Mouse (Mus musculus): Measurements from ENCODE around the gene H2al1h. TPM values are rescaled to one million over a fixed set of nuclear protein-coding genes. Genes with fewer than 3 reads are reported as not detected.
"Not testable (repeated sequence)": the region's sequence is repeated elsewhere in the genome, so short reads cannot be mapped to it uniquely, and the experiment has no call there.

H2al1h gene
- not detected in 2 replicates for polyA plus RNA-seq (2012; ENCODE audit: insufficient read depth, insufficient read length, missing spikeins)

GRCm38 (mm10) chrX:11321192-11321591 lies at the start of gene H2al1h:
Gene H2al1h, plus strand, starts transcription at chrX:11321492.
- not testable (repeated sequence) for H3K4me3 ChIP-seq (ENCODE audit: insufficient read depth, low read length); H3K4me1 ChIP-seq (ENCODE audit: control insufficient read depth, insufficient read depth, low read length)

GRCm38 (mm10) chrX:11273190-11273589 lies 48.1 kb upstream of the H2al1h start:
- TF ChIP-seq POLR2A (IDR thresholded peaks at IDR 0.05; ENCODE audit: borderline replicate concordance, low read depth, low read length): no peak
- no peak for TF ChIP-seq CTCF (IDR thresholded peaks at IDR 0.05; ENCODE audit: low read depth, low read length)
- H3K27ac ChIP-seq (ENCODE audit: insufficient read depth, low read depth, low read length): no peak overlapping the region
- H3K4me3 ChIP-seq (ENCODE audit: insufficient read depth, low read length): no peak overlapping the region

More at GRCm38 (mm10) chrX:11321192-11321591, at the start of gene H2al1h:
- H3K27ac ChIP-seq (ENCODE audit: insufficient read depth, low read depth, low read length): not testable (repeated sequence)

GRCm38 (mm10) chrX:11277083-11277482 lies 44.2 kb upstream of the H2al1h start:
- H3K27ac ChIP-seq (ENCODE audit: insufficient read depth, low read depth, low read length): no peak overlapping the region
- H3K4me1 ChIP-seq (ENCODE audit: control insufficient read depth, insufficient read depth, low read length): no peaks in the 10 kb centered on the region
- no peak overlapping the region for H3K4me3 ChIP-seq (ENCODE audit: insufficient read depth, low read length)
- no peak for TF ChIP-seq CTCF (IDR thresholded peaks at IDR 0.05; ENCODE audit: low read depth, low read length)

More at GRCm38 (mm10) chrX:11273190-11273589, 48.1 kb upstream of the H2al1h start:
- no peaks in the 10 kb centered on the region for H3K4me1 ChIP-seq (ENCODE audit: control insufficient read depth, insufficient read depth, low read length)

DNA sequence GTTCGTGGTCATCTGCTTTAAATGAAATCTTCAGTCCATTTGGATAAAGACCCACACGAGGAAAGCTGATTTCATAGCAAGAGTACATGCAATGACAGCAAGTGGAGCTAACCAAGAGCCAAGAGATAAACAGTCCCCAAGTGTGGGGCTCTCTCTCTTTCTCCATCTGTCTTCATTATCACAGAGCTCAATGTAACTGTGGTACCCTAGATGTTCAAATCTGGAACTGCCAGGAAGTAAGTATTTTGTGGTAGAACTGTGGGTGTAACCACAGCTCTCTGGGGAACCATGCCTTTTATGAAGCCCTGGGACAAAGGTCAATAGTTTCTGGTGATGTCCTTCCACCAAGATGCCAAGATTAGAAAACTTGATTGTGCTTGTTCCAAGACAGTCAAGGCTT lies 40.6 kb upstream of the H2al1h start:
- H3K27ac ChIP-seq (ENCODE audit: insufficient read depth, low read depth, low read length): no peak overlapping the region
- TF ChIP-seq POLR2A (IDR thresholded peaks at IDR 0.05; ENCODE audit: borderline replicate concordance, low read depth, low read length): no peak
- no peaks in the 10 kb centered on the region for H3K4me1 ChIP-seq (ENCODE audit: control insufficient read depth, insufficient read depth, low read length)
- no peak overlapping the region for H3K4me3 ChIP-seq (ENCODE audit: insufficient read depth, low read length)

DNA sequence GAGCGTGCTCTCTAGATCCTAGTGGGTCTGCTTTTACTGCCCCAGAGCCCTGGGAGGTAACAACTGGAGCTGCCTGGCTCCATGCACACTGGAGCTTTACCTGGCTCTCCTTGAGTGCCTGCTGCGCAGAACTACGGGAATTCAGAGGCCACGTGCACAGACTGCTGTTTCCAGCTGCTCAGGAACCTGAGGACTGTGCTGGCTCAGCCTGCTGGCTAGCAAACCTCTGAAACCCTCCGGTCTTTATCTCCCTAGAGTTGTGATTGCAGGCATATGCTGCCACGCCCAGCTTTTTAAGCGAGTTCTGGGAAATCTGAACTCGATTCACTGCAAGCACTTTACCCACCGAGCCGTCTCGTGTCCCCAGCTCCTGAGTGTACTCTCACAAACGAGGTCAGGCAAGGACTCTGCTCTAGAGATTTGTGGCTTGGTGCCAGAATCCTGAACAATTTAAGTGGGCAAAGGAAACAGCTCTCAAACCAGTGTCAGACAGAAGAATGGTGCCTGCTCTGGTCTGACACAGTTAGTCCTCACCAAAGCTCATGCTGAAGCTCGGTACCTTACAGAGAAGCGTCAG lies 32.9 kb upstream of the H2al1h start:
- Histone ChIP-seq H3K4me3 (ENCODE audit: insufficient read depth, low read length) (no peak overlapping the region), H3K4me1 (ENCODE audit: control insufficient read depth, insufficient read depth, low read length) (no peaks in the 10 kb centered on the region), H3K27ac (ENCODE audit: insufficient read depth, low read depth, low read length) (no peak overlapping the region)
- TF ChIP-seq POLR2A (IDR thresholded peaks at IDR 0.05; ENCODE audit: borderline replicate concordance, low read depth, low read length): no peak
- TF ChIP-seq CTCF (IDR thresholded peaks at IDR 0.05; ENCODE audit: low read depth, low read length): no peak

- Histone ChIP-seq H3K4me3 (ENCODE audit: insufficient read depth, low read length) (no peak overlapping the region), H3K4me1 (ENCODE audit: control insufficient read depth, insufficient read depth, low read length) (no peaks in the 10 kb centered on the region), H3K27ac (ENCODE audit: insufficient read depth, low read depth, low read length) (no peak overlapping the region)
- TF ChIP-seq CTCF (IDR thresholded peaks at IDR 0.05; ENCODE audit: low read depth, low read length) (no peak), POLR2A (IDR thresholded peaks at IDR 0.05; ENCODE audit: borderline replicate concordance, low read depth, low read length) (no peak)
These were observed 32.0 kb upstream of the H2al1h start for GRCm38 (mm10) chrX:11289244-11289643.

DNA sequence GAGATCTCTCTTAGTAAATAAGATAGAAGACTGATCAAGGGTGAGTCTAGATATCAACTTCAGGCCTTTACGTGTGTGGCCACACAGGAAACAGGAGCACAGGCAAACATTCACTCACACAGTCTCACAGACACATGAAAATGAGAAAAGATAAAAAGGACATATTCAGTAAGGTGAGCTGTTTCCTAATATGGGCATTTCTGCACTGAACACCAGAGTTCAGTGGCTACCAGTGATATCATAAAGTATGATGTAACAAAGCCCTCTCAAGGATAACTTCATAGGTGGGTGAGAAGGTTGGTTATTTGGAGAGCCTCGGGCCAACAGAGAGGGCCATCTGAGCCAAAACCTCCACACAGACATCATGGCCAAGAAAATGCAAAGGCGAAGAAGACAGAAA lies 22.3 kb upstream of the H2al1h start, which contains the start of gene H2al1a:
Gene H2al1a, plus strand, starts transcription at position 301 of the 400 bp plus-strand sequence.
- H3K4me3 ChIP-seq (ENCODE audit: insufficient read depth, low read length); H3K4me1 ChIP-seq (ENCODE audit: control insufficient read depth, insufficient read depth, low read length); H3K27ac ChIP-seq (ENCODE audit: insufficient read depth, low read depth, low read length): not testable (repeated sequence)

DNA sequence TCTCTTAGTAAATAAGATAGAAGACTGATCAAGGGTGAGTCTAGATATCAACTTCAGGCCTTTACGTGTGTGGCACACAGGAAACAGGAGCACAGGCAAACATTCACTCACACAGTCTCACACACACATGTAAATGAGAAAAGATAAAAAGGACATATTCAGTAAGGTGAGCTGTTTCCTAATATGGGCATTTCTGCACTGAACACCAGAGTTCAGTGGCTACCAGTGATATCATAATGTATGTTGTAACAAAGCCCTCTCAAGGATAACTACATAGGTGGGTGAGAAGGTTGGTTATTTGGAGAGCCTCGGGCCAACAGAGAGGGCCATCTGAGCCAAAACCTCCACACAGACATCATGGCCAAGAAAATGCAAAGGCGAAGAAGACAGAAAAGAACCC lies 19.2 kb upstream of the H2al1h start, which contains the start of gene H2al1b:
Gene H2al1b, plus strand, starts transcription at position 301 of the 400 bp plus-strand sequence.
- H3K4me1 ChIP-seq (ENCODE audit: control insufficient read depth, insufficient read depth, low read length); H3K4me3 ChIP-seq (ENCODE audit: insufficient read depth, low read length); H3K27ac ChIP-seq (ENCODE audit: insufficient read depth, low read depth, low read length): not testable (repeated sequence)

DNA sequence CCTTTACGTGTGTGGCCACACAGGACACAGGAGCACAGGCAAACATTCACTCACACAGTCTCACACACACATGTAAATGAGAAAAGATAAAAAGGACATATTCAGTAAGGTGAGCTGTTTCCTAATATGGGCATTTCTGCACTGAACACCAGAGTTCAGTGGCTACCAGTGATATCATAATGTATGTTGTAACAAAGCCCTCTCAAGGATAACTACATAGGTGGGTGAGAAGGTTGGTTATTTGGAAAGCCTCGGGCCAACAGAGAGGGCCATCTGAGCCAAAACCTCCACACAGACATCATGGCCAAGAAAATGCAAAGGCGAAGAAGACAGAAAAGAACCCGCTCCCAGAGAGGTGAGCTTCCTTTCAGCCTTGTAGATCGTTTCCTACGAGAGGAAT lies 15.9 kb upstream of the H2al1h start, which contains the start of gene H2al1c:
Gene H2al1c, plus strand, starts transcription at position 301 of the 400 bp plus-strand sequence.
- not testable (repeated sequence) for H3K27ac ChIP-seq (ENCODE audit: insufficient read depth, low read depth, low read length); H3K4me1 ChIP-seq (ENCODE audit: control insufficient read depth, insufficient read depth, low read length); H3K4me3 ChIP-seq (ENCODE audit: insufficient read depth, low read length)

DNA sequence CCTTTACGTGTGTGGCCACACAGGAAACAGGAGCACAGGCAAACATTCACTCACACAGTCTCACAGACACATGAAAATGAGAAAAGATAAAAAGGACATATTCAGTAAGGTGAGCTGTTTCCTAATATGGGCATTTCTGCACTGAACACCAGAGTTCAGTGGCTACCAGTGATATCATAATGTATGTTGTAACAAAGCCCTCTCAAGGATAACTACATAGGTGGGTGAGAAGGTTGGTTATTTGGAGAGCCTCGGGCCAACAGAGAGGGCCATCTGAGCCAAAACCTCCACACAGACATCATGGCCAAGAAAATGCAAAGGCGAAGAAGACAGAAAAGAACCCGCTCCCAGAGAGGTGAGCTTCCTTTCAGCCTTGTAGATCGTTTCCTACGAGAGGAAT lies 12.8 kb upstream of the H2al1h start, which contains the start of gene H2al1d:
Gene H2al1d, plus strand, starts transcription at position 301 of the 400 bp plus-strand sequence.
- H3K4me1 ChIP-seq (ENCODE audit: control insufficient read depth, insufficient read depth, low read length); H3K27ac ChIP-seq (ENCODE audit: insufficient read depth, low read depth, low read length); H3K4me3 ChIP-seq (ENCODE audit: insufficient read depth, low read length): not testable (repeated sequence)

DNA sequence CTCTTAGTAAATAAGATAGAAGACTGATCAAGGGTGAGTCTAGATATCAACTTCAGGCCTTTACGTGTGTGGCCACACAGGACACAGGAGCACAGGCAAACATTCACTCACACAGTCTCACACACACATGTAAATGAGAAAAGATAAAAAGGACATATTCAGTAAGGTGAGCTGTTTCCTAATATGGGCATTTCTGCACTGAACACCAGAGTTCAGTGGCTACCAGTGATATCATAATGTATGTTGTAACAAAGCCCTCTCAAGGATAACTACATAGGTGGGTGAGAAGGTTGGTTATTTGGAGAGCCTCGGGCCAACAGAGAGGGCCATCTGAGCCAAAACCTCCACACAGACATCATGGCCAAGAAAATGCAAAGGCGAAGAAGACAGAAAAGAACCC lies 9.7 kb upstream of the H2al1h start, which contains the start of gene H2al1e:
Gene H2al1e, plus strand, starts transcription at position 301 of the 400 bp plus-strand sequence.
- H3K27ac ChIP-seq (ENCODE audit: insufficient read depth, low read depth, low read length); H3K4me1 ChIP-seq (ENCODE audit: control insufficient read depth, insufficient read depth, low read length); H3K4me3 ChIP-seq (ENCODE audit: insufficient read depth, low read length): not testable (repeated sequence)

GRCm38 (mm10) chrX:11314858-11315257 lies 6.4 kb upstream of the H2al1h start, which contains the start of gene H2al1f:
Gene H2al1f, plus strand, starts transcription at chrX:11315158.
- not testable (repeated sequence) for H3K27ac ChIP-seq (ENCODE audit: insufficient read depth, low read depth, low read length); H3K4me3 ChIP-seq (ENCODE audit: insufficient read depth, low read length); H3K4me1 ChIP-seq (ENCODE audit: control insufficient read depth, insufficient read depth, low read length)

DNA sequence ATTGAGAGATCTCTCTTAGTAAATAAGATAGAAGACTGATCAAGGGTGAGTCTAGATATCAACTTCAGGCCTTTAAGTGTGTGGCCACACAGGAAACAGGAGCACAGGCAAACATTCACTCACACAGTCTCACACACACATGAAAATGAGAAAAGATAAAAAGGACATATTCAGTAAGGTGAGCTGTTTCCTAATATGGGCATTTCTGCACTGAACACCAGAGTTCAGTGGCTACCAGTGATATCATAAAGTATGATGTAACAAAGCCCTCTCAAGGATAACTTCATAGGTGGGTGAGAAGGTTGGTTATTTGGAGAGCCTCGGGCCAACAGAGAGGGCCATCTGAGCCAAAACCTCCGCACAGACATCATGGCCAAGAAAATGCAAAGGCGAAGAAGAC lies 3.3 kb upstream of the H2al1h start, which contains the start of gene H2al1g:
Gene H2al1g, plus strand, starts transcription at position 301 of the 400 bp plus-strand sequence.
- H3K27ac ChIP-seq (ENCODE audit: insufficient read depth, low read depth, low read length); H3K4me3 ChIP-seq (ENCODE audit: insufficient read depth, low read length); H3K4me1 ChIP-seq (ENCODE audit: control insufficient read depth, insufficient read depth, low read length): not testable (repeated sequence)

GRCm38 (mm10) chrX:11324359-11324758 lies 3.1 kb downstream of the H2al1h start, which contains the start of gene H2al1i:
Gene H2al1i, plus strand, starts transcription at chrX:11324659.
- not testable (repeated sequence) for H3K27ac ChIP-seq (ENCODE audit: insufficient read depth, low read depth, low read length); H3K4me1 ChIP-seq (ENCODE audit: control insufficient read depth, insufficient read depth, low read length); H3K4me3 ChIP-seq (ENCODE audit: insufficient read depth, low read length)

- not testable (repeated sequence) for H3K27ac ChIP-seq (ENCODE audit: insufficient read depth, low read depth, low read length); H3K4me3 ChIP-seq (ENCODE audit: insufficient read depth, low read length); H3K4me1 ChIP-seq (ENCODE audit: control insufficient read depth, insufficient read depth, low read length)
These were observed 6.2 kb downstream of the H2al1h start, which contains the start of gene H2al1j for GRCm38 (mm10) chrX:11327522-11327921. Gene H2al1j, plus strand, starts transcription at chrX:11327822.

All from bone marrow macrophage, adult 2 months (primary cell).